Mouse (Mus musculus) limb, embryonic 10.5 days (tissue): Measurements from ENCODE around the gene Ston1. TPM values are rescaled to one million over a fixed set of nuclear protein-coding genes. Genes with fewer than 3 reads are reported as not detected.

ENCODE experiments used
- DNase-seq: peaks from one replicate; pipeline ENCODE4 v3.0.0-alpha.2; 2017; ENCODE audit warnings: low spot score
- H3K27ac ChIP-seq: fragments of 300-500 bp; sonication (generic); 2 replicates; pipeline ENCODE4 v1.5.1; 2016; ENCODE audit warnings: mild to moderate bottlenecking
- H3K27me3 ChIP-seq: fragments of 300-500 bp; sonication (generic); 2 replicates; pipeline ENCODE4 v1.6.1; 2016; ENCODE audit warnings: low read depth, mild to moderate bottlenecking; ENCODE audit not compliant: poor library complexity, severe bottlenecking
- H3K36me3 ChIP-seq: fragments of 300-500 bp; sonication (generic); 2 replicates; pipeline ENCODE4 v1.6.1; 2016; ENCODE audit warnings: mild to moderate bottlenecking, moderate library complexity
- H3K4me1 ChIP-seq: fragments of 300-500 bp; sonication (generic); 2 replicates; pipeline ENCODE4 v1.6.1; 2016
- H3K4me3 ChIP-seq: fragments of 300-500 bp; sonication (generic); 2 replicates; pipeline ENCODE4 v1.5.1; 2016; ENCODE audit warnings: mild to moderate bottlenecking, moderate library complexity
- H3K9me3 ChIP-seq: fragments of 300-500 bp; sonication (generic); replicated peaks from 2 replicates; pipeline ENCODE4 v1.6.1; 2016; ENCODE audit warnings: mild to moderate bottlenecking
- WGBS: fragments of 180-500 bp; shearing (Covaris S2); methylation state at CpG from one replicate; pipeline ENCODE4 v1.1.7; 2016; 5-methylcytosine and 5-hydroxymethylcytosine counted together
- polyA plus RNA-seq: library from polyadenylated mRNA; unstranded; fragments of >200 nt; fragmentation: Nextera tagmentation; extraction: Ambion mirVana; gene quantifications from 2 replicates; pipeline ENCODE4 v1.2.1, GENCODE M21; 2016

Gene Ston1
- polyA plus RNA-seq, 1 experiment from 2014 or later, result 3.0 TPM

- no peaks in the 10 kb centered on the region for H3K36me3 ChIP-seq
- no peaks in the 10 kb centered on the region for H3K9me3 ChIP-seq
- 29% methylated on average over 16 of the region's 16 CpGs for WGBS
- peak overlapping the region; percentile 90 for H3K27ac ChIP-seq
- H3K4me3 ChIP-seq, result peak overlapping the region; percentile 69
- DNase-seq, result no peak
- H3K4me1 ChIP-seq, result peaks cover 35% of the 10 kb centered on the region
- H3K27me3 ChIP-seq, result no peaks in the 10 kb centered on the region
Observed at GRCm38 (mm10) chr17:88596544-88597221, 801 bp upstream of the Ston1 start.

- Histone ChIP-seq H3K36me3 (no peaks in the 10 kb centered on the region), H3K4me1 (peaks cover 35% of the 10 kb centered on the region), H3K27me3 (no peaks in the 10 kb centered on the region), H3K9me3 (no peaks in the 10 kb centered on the region), H3K4me3 (peak overlapping the region; percentile 69), H3K27ac (peak overlapping the region; percentile 90)
- 8% methylated on average over 5 of the region's 5 CpGs for WGBS
- DNase-seq, result no peak
Observed at GRCm38 (mm10) chr17:88598056-88598420, 554 bp downstream of the Ston1 start.

GRCm38 (mm10) chr17:88598570-88599368 lies 1.3 kb downstream of the Ston1 start:
- Histone ChIP-seq H3K27ac (peak overlapping the region; percentile 75), H3K36me3 (peaks cover 3% of the 10 kb centered on the region; the same call in 1 of the 2 replicates), H3K9me3 (no peaks in the 10 kb centered on the region), H3K27me3 (no peaks in the 10 kb centered on the region), H3K4me3 (peak overlapping the region; percentile 69), H3K4me1 (peaks cover 35% of the 10 kb centered on the region)
- 22% methylated on average over 14 of the region's 14 CpGs for WGBS
- peak; percentile 45 for DNase-seq

GRCm38 (mm10) chr17:88600492-88601026 lies 3.1 kb downstream of the Ston1 start:
- Histone ChIP-seq H3K36me3 (peaks cover 6% of the 10 kb centered on the region; the same call in 1 of the 2 replicates), H3K9me3 (no peaks in the 10 kb centered on the region), H3K4me1 (peaks cover 35% of the 10 kb centered on the region), H3K27ac (no peak overlapping the region), H3K27me3 (no peaks in the 10 kb centered on the region), H3K4me3 (no peak overlapping the region)
- no peak for DNase-seq
- WGBS, result 80% methylated on average over 8 of the region's 8 CpGs

- H3K27ac ChIP-seq, result no peak overlapping the region
- peaks cover 8% of the 10 kb centered on the region for H3K4me1 ChIP-seq
- no peak for DNase-seq
- H3K27me3 ChIP-seq, result no peaks in the 10 kb centered on the region
- H3K9me3 ChIP-seq, result no peaks in the 10 kb centered on the region
- WGBS, result 92% methylated on average over 11 of the region's 11 CpGs
- no peak overlapping the region for H3K4me3 ChIP-seq
- peaks cover 6% of the 10 kb centered on the region; the same call in 1 of the 2 replicates for H3K36me3 ChIP-seq
Observed at GRCm38 (mm10) chr17:88603943-88604342, 6.5 kb downstream of the Ston1 start.

GRCm38 (mm10) chr17:88606056-88606455 lies 8.6 kb downstream of the Ston1 start:
- no peak for DNase-seq
- Histone ChIP-seq H3K27me3 (no peaks in the 10 kb centered on the region), H3K36me3 (peaks cover 6% of the 10 kb centered on the region; the same call in 1 of the 2 replicates), H3K4me1 (peaks cover 6% of the 10 kb centered on the region), H3K9me3 (no peaks in the 10 kb centered on the region), H3K27ac (no peak overlapping the region), H3K4me3 (no peak overlapping the region)
- WGBS, result 86% methylated on average over 2 of the region's 2 CpGs

GRCm38 (mm10) chr17:88609361-88609760 lies 11.9 kb downstream of the Ston1 start:
- WGBS, result 84% methylated on average over 15 of the region's 15 CpGs
- H3K4me1 ChIP-seq, result peaks cover 9% of the 10 kb centered on the region
- no peak overlapping the region for H3K4me3 ChIP-seq
- H3K9me3 ChIP-seq, result no peaks in the 10 kb centered on the region
- H3K27me3 ChIP-seq, result no peaks in the 10 kb centered on the region
- no peak overlapping the region for H3K27ac ChIP-seq
- no peaks in the 10 kb centered on the region for H3K36me3 ChIP-seq
- DNase-seq, result no peak

GRCm38 (mm10) chr17:88611057-88611456 lies 13.6 kb downstream of the Ston1 start:
- Histone ChIP-seq H3K9me3 (no peaks in the 10 kb centered on the region), H3K27ac (no peak overlapping the region), H3K27me3 (no peaks in the 10 kb centered on the region), H3K4me3 (no peak overlapping the region), H3K36me3 (no peaks in the 10 kb centered on the region), H3K4me1 (peaks cover 9% of the 10 kb centered on the region)
- DNase-seq, result no peak
- 38% methylated on average over 2 of the region's 2 CpGs for WGBS

- DNase-seq, result no peak
- no peak overlapping the region for H3K27ac ChIP-seq
- H3K4me1 ChIP-seq, result peaks cover 9% of the 10 kb centered on the region
- 56% methylated on average over 6 of the region's 6 CpGs for WGBS
- H3K4me3 ChIP-seq, result no peak overlapping the region
- no peaks in the 10 kb centered on the region for H3K27me3 ChIP-seq
- H3K9me3 ChIP-seq, result no peaks in the 10 kb centered on the region
- no peaks in the 10 kb centered on the region for H3K36me3 ChIP-seq
Observed at GRCm38 (mm10) chr17:88613172-88613571, 15.7 kb downstream of the Ston1 start.

GRCm38 (mm10) chr17:88613721-88614120 lies 16.2 kb downstream of the Ston1 start:
- WGBS, result 87% methylated on average over 3 of the region's 3 CpGs
- H3K27ac ChIP-seq, result no peak overlapping the region
- no peaks in the 10 kb centered on the region for H3K9me3 ChIP-seq
- no peaks in the 10 kb centered on the region for H3K36me3 ChIP-seq
- peaks cover 9% of the 10 kb centered on the region for H3K4me1 ChIP-seq
- H3K27me3 ChIP-seq, result no peaks in the 10 kb centered on the region
- H3K4me3 ChIP-seq, result no peak overlapping the region
- no peak for DNase-seq

GRCm38 (mm10) chr17:88614234-88614633 lies 16.8 kb downstream of the Ston1 start:
- H3K4me3 ChIP-seq, result no peak overlapping the region
- no peaks in the 10 kb centered on the region for H3K36me3 ChIP-seq
- no peak overlapping the region for H3K27ac ChIP-seq
- H3K27me3 ChIP-seq, result no peaks in the 10 kb centered on the region
- H3K9me3 ChIP-seq, result no peaks in the 10 kb centered on the region
- peaks cover 9% of the 10 kb centered on the region for H3K4me1 ChIP-seq
- DNase-seq, result no peak
- 72% methylated on average over 3 of the region's 3 CpGs for WGBS

- DNase-seq, result no peak
- H3K27me3 ChIP-seq, result no peaks in the 10 kb centered on the region
- no peaks in the 10 kb centered on the region for H3K9me3 ChIP-seq
- H3K4me1 ChIP-seq, result peaks cover 9% of the 10 kb centered on the region
- H3K36me3 ChIP-seq, result no peaks in the 10 kb centered on the region
- no peak overlapping the region for H3K27ac ChIP-seq
- no peak overlapping the region for H3K4me3 ChIP-seq
- 100% methylated on average over 1 of the region's 1 CpGs for WGBS
Observed at GRCm38 (mm10) chr17:88614733-88615132, 17.2 kb downstream of the Ston1 start.
